Mouse (Mus musculus) right cerebral cortex, postnatal 10 days (tissue): Measurements from ENCODE around the gene Rab15.
A peak's percentile ranks its signal among the peaks of the same experiment; 100 is the strongest.
"Not testable (repeated sequence)": the region's sequence is repeated elsewhere in the genome, so short reads cannot be mapped to it uniquely, and the experiment has no call there.

ENCODE experiments used
- DNase-seq, 2 experiments: peaks; one replicate each; pipeline ENCODE4 v3.0.0; 2021; ENCODE audit warnings: low spot score in 2 of 2

Gene Rab15

DNA sequence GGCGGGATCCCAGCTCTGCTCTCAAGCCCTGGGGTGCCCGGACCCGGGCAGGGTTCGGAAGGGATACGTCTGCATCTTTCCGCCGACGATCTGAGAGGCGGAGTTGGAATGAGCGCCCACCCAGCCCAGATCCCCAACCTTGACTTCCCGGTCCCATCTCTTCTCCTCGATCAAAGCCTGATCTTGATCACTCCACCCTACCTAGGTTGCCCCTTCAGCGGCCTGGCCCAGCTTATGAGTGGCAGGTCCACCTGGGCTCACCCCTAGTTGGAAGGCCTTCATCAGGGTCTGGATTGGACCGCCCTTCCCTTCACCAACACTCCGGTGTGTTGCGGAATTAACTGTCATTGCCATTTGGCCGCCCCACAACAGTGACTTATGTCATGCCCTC, at the start of gene Rab15:
TSS of gene Rab15 (minus strand) at position 258 of the 391 bp plus-strand sequence.
- peak in 1 of 2 experiments; percentile 47 for DNase-seq

DNA sequence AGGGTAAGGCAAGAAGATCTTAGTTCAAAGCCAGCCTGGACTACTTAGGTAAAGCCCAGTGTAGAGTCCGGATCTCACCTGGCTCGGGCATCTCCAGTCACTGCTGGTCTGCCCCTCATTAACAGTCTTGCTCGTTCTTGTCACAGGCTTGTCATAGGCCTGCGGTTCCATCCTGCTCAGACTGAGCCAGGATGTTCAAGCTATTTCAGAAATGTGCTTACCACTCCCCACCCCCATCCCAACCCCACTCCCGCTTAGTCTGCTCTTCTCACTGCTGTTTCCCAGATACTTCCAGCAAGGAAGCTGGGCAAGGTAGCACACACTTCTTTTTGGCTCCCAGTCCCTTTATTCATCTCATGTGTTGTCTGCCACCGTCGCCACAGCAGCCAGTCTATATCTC, 46.9 kb upstream of the Rab15 start:
- no peak for DNase-seq

DNA sequence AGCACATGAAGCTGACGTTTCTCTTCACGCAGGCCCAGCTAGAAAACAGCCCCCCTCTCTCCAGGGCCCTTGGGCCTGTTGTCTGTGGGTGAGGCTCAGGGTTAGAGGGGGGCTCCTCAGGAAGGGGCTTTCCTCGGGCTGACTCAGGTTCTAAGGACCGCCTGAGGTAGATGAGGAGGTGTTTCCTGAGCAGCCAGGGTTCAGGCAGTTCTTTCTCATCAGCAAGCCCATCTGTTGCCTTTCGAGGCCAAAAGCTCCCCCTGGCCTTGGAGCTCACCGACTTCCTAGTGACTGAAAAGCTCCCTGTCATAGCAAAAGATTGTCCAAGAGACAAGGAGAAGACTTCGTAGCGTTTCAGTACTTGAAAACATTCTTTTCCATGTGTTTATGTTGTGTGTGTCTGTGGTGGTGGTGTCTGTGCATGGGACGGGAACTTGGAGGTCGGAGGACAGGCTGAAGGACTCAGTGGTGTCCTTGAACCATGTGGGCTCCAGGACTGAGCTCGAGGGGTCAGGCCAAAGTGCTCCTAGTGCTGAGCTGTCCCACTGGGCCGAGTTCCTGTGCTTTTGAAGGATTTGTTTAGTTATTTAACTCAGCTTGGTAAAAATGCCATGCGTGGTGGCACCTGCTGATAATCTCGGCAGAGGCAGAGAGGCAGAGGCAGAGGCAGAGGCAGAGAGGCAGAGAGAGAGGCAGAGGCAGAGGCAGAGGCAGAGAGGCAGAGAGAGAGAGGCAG, 45.9 kb upstream of the Rab15 start:
- no peak for DNase-seq

DNA sequence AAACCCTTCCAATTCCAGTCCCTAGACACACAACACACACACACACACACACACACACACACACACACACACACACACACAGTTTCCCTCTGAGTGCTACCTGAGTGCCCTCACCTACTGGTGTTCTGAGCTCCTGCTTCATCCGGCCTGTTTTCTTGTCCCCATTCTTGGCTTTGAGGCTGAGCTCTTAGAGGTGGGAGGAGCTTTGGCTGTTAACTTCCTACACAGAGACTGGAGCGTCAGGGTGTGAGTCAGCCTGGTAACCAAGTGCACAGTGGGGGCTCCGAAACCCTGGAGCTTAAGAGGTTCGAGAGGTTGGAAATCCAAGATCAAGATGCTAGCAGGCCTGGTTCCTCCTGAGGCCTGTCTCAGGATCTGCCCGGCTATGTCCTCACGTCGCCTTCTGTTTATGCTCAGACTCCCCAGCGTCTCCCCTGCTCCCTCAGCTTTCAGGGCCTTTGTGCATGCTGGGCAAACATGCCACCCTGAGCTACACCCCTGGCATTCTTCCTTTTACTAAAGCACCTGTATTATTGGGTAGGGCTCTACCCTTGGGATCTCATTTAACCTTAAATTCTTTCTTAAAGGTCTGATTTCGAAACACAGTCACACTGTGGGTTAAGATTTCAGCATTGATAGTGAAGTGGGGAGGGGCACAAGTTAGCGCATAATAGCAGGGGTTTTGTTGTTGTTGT, 45.0 kb upstream of the Rab15 start:
- DNase-seq = peak in 1 of 2 experiments; percentile 36

- DNase-seq = no peak
These were observed 42.6 kb upstream of the Rab15 start for GRCm38 (mm10) chr12:76865266-76865665.

DNA sequence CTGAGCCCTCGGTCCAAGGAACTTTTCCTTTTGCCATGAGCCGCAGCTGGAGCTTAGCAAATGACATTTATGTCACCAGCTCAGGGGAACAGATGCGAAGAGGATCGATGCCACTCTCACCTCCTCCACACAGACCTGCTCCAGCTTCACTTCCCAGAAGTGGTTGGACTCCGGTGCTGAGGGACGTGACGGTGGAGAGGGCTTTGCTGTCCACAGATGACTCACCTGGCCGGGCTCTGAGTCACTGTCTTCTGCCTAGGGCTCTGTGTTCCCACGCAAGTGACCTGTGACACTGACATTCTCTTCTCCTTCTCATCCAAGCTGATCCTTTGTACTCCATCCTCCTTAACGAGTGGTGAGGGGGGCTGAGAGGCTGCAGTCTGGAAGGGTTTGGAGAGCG, 40.9 kb upstream of the Rab15 start:
- DNase-seq = no peak

GRCm38 (mm10) chr12:76858788-76859187, 36.1 kb upstream of the Rab15 start:
- not testable (repeated sequence) for DNase-seq

DNA sequence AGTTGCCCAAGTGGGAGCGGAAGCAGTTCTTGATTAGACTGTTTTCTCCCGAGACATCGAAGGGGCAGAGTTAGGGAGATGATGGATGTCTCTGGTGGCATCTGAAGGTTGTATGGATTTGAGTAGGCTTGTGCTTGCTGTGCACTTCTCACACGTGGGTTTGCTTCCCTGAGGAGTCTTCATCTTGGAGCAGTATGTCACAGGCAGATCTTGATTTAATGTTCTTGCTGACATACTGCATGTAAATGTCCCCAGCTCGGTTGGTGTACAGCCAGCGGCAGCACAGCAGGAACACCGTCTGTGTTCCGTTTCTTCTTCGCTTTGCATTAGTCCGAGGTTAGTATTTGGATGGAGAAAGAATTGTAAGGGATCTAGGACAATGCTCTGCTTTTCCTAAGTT, 34.4 kb upstream of the Rab15 start:
- no peak for DNase-seq

- no peak for DNase-seq
These were observed 30.9 kb upstream of the Rab15 start for GRCm38 (mm10) chr12:76853378-76854142.

DNA sequence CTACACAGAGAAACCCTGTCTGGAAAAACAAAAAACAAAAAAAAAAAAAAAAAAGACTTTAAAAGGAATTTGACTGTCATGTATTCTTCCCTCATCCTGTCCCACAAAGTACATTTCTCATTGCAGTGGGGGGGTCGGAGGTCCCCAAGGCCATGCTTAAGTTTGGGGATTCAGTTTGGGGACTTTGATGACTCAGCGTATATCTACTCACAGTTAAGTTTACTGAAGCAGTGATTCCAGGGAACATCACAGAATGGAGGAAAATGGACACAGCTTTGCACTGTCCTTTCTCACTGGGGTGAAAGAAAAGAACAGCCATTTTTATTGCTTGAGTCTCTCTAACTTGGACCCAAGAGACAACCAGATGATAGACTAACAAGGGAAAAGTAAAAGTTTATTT, 29.7 kb upstream of the Rab15 start:
- DNase-seq = no peak

DNA sequence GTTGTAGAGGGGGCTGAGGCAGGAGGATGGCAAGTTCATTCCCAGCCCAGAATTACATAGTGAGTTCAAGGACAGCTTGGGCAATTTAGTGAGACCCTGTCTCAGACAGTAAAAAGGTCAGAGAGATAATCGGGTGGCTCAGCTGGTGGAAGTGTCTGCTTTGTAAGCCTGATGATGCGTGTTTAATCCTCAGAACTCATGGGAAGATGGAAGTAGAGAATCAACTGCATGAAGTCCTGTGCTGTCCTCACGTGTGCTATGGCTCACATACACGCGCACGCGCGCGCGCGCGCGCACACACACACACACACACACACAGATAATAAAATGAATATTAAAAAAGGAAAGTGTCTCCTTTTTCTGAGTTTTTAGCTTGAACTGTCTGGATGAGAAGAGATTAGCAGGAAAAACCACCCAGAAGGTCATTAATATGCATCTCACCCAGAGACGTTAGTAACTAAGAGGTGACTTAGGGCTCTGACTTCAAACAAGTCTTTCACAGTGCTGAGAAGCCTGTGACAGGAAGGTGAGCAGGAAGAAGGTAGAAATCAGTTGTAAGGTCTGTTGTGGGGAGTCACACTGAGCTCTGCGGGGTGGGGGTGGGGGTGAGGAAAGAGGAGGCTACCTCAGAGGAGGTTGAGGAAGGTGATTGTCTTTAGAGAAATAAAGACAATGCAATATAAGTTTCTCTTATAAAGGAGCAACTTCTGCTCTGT, 21.8 kb upstream of the Rab15 start:
- no peak for DNase-seq

DNA sequence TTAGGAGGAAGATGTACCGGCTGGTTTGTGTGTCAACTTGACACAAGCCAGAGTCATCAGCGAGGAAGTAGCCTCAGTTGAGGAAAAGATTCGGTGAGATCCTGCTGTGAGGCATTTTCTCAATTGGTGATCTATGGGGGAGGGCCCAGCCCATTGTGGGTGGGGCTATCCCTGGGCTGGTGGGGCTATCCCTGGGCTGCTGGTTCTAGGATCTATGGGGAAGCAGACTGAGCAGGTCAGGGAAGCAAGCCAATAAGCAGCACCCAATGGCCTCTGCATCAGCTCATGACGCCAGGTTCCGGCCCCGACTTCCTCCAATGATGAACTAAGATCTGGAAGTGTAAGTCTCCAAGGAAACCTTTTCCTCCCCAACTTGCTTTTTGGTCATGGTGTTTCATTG, 17.4 kb upstream of the Rab15 start:
- DNase-seq = no peak

GRCm38 (mm10) chr12:76839298-76839697, 16.6 kb upstream of the Rab15 start:
- no peak for DNase-seq

DNA sequence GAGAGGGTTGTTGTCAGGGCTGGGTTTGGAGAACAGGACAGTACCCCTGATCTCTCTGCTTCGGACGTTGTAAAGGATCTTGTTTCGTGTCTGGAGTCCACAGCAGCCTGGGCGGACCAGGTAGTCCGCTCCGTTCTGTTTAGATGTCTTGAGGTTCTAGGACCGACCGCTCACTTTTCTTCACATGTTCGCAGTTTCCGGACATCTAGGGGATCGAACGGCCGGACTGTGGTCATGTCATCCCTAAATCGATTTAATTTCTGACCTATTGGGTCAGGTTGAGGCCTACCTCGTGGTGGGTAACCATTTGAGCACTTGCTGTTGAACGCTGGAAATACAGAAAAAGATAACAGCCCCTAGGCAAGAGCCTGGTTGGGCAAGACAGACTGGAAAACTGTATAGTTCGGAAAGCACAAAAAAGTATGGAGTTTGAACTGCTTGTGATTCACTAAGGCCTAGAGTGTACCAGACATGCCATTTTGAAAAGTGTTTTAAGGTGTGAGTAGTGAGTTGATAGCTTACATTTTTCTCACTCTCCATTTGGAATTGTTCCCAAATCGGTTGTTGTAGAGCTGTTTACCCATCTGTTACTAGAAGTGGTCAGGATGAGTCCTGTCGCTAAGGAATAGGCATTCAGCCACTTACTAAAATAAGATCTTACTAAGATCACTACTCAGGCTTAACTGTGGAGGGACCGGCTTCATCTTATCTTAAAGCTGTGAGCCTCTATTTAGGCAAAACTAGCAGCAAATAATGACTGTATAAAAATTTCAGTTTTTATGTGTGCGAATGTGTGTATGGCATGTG, 15.3 kb upstream of the Rab15 start:
- no peak for DNase-seq

DNA sequence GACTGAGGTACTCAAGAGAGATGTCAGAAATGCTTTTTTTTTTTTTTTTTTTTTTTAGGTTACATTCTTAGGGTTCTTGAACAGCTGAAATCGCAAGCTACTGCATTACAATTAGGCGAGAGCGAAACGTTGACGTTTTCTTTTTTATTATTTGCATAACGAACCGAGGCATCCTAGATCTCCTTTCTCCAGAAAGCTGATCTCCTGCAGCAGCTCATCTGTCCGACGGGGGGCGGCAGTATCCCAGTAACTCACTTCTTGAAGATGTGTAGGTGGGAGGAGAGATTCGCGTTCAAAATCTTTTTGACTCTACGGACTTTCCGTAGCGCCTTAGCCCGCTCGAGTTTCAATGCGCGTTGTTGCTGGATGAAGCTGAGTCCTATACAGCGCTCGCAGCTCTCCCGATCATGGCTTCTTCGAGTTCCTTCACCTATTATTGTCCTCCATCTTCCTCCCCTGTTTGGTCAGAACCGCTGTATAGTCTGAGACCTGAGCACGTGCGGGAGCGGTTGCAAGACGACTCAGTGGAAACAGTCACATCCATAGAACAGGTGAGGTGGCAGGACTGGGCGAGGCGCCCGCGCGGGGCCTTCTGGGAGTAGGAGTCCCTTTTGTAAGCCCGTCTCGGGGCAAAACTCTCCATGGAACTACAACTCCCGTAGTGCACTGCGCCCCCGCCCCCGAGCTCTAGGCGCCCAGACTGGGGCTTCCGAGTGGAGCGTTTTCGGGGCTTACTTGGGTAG, 14.6 kb upstream of the Rab15 start:
- DNase-seq = peak; percentile 98 to 99

- peak in 1 of 2 experiments; percentile 49 for DNase-seq
These were observed 10.0 kb upstream of the Rab15 start for GRCm38 (mm10) chr12:76832704-76833103.

GRCm38 (mm10) chr12:76825283-76825682, 2.6 kb upstream of the Rab15 start:
- DNase-seq = peak; percentile 56 to 64

GRCm38 (mm10) chr12:76822002-76822650, 582 bp downstream of the Rab15 start:
- peak in 1 of 2 experiments; percentile 61 for DNase-seq

- no peak for DNase-seq
These were observed 2.1 kb downstream of the Rab15 start for GRCm38 (mm10) chr12:76820615-76821014.

DNA sequence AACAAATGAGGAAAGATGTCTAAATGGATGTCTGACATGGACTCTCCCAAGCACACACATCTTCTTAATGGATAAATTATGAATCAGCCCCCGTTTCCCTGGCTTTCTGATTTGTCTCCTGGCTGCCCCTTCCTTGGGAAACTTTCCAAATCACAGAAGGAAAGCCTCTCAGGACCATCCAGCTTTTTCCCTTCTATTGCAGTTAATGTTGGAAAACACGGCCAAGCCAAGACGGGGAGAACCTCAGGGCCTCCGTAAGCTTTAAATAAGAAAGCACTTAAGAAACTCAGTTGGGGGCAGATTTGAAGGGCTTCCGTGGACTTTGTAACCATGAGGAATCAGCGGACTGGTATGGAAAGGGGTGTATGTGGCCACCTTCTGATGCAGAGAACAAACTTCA, 2.9 kb downstream of the Rab15 start:
- no peak for DNase-seq
